Mouse (Mus musculus): Measurements from ENCODE around the gene Col8a2. TPM values are rescaled to one million over a fixed set of nuclear protein-coding genes. Genes with fewer than 3 reads are reported as not detected.

Gene Col8a2
- 1 to 10 TPM in 1 of 2 experiments, under 1 TPM in 1; 0.92 to 1.0 TPM for total RNA-seq (2021)

- no peak for DNase-seq (ENCODE audit: extremely low spot score in 1 of 2, low spot score in 2 of 2)
- intact Hi-C loops (cut with DNase I) = no loop called here
Observed at GRCm38 (mm10) chr4:126286492-126286891, at the start of gene Col8a2. TSS of gene Col8a2 (plus strand) at chr4:126286793.

GRCm38 (mm10) chr4:126237721-126238242, 48.8 kb upstream of the Col8a2 start:
- intact Hi-C loops (cut with DNase I) = no loop called here
- no peak for DNase-seq (ENCODE audit: extremely low spot score in 1 of 2, low spot score in 2 of 2)

GRCm38 (mm10) chr4:126239862-126240475, 46.6 kb upstream of the Col8a2 start:
- DNase-seq (ENCODE audit: extremely low spot score in 1 of 2, low spot score in 2 of 2) = no peak
- intact Hi-C loops (cut with DNase I) = no loop called here

DNA sequence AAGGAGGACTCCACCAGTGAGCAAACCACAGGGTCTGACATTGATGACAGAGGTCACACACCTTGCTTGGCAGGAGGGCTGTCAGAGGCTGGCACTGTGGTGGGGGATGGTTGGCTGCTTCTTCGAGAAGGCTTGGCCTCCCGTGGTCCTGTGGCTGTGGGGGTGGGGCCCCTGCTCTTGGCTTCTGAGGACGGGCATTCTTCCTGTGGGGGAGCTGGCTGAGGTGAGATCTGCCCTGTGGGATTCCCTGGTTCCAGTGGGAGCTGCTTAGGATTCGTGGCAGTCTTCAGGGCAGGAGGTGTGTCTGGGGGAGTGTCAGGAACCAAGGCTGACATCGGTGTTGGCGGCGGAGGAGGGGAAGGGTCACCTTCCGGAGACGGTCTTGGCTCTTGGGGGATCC, 44.6 kb upstream of the Col8a2 start:
- intact Hi-C loops (cut with DNase I) = no loop called here
- DNase-seq (ENCODE audit: extremely low spot score in 1 of 2, low spot score in 2 of 2) = no peak

DNA sequence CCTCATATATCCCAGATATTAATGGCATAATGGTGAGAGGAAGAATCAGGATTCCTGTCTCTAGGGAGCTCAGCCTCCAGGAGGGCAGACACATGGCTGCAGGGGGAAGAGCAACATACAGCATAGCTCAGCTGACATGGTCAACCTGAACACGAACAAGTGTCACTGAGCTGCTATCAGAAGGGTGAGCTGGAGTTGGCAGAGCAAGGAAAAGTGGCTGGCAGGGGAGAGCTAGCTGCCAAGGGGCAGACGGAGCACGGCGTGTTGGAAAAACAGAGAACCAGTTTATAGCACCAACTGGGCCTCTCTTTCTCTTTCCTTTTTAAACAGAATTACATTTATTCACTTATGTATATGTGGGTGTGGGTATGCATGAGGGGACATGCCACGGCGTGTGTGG, 44.1 kb upstream of the Col8a2 start:
- no peak for DNase-seq (ENCODE audit: extremely low spot score in 1 of 2, low spot score in 2 of 2)
- intact Hi-C loops (cut with DNase I) = no loop called here

DNA sequence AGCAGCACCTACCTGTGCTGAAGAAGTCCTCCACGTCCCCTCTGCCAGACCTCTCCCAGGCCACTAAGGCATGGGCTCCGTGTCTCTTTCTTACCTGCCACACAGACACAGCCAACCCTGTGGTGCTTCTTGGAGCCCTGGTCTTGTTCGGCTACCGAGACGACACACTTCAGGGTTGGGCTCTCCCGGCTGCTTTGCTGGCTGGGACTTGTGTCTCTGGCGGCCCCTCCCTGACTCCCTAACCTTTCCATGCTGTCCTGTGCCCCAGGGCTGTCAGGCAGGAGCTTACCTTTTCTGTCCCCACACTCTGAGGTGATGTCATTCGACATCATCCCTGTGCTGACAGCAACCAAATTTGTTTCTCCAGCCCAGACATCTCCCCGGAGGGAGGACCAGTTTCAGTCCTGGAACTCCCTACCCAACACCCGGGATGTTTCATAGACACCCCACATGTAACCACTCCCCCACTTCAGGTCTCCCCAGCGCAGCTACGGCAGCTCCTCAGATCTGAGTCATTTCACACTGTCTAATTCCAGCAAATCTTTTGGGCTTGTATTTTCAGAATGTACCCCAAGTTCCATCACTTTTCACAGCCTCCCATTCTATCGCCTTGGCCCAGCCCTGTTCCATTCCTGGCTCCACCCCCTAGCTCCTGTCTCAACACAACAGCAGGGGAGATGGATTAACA, 40.2 kb upstream of the Col8a2 start:
- DNase-seq (ENCODE audit: extremely low spot score in 1 of 2, low spot score in 2 of 2) = no peak
- intact Hi-C loops (cut with DNase I) = no loop called here

GRCm38 (mm10) chr4:126248261-126248868, 38.2 kb upstream of the Col8a2 start:
- intact Hi-C loops (cut with DNase I) = no loop called here
- no peak for DNase-seq (ENCODE audit: extremely low spot score in 1 of 2, low spot score in 2 of 2)

DNA sequence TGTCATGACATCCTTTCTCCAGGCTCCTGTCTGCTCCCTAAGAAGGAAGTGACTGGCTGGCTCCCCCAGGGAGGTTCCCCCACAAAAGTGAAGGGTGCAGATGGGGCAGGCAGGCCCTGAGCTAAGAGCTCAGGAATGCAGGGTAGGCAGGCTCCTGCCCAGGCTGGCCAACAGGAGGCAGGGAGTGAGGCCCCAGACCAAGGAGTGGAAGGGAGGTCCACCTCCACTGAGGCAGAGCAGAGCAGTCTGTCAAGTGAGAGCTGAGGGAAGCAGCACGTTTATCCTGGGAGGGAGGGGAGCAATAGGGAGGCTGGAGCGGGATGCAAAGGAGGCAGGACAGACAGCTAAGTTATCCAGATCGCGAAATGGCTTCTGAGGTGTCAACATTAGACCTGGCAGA, 35.9 kb upstream of the Col8a2 start:
- no peak for DNase-seq (ENCODE audit: extremely low spot score in 1 of 2, low spot score in 2 of 2)
- intact Hi-C loops (cut with DNase I) = no loop called here

GRCm38 (mm10) chr4:126251655-126252254, 34.8 kb upstream of the Col8a2 start:
- intact Hi-C loops (cut with DNase I) = no loop called here
- peak in 1 of 2 experiments; percentile 76 for DNase-seq (ENCODE audit: extremely low spot score in 1 of 2, low spot score in 2 of 2)

DNA sequence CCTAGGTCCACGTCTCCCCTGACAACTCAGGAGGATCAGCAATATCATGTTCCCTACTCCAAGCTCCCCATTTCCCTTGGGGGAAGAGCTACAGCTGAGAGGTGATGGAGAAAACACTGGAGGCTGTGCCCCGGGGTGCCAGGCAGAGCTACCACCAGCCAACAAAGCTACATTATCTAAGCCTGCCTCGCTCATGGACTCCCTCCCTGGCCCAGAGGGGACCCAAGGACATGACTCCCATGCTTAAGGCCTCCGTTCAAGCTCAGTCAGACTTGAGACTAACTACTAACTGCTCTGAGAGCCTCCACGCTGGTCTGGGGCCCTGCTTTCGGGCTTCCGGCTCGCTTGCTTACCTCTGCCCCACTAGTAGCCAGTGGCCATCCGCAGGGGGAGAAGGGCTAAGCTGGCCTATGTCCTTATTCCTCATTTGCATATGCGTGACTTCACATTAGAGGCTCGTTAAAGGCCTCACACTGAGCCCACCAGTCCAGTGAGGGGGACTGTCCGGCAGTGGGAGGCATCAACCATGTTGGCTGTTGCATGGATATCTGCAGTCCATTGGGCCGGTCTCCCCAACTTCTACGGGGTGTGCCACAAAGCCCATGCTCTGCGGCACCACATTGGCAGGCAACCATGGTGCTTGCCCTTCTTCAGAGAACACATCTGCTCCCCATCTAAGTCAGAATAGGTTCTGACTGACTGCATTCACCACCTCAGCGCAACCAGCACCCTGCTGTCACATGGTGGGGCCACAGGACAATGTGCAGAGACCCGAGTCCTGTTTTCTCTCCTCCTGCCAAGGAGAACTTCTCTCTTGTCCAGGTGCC, 34.0 kb upstream of the Col8a2 start:
- no peak for DNase-seq (ENCODE audit: extremely low spot score in 1 of 2, low spot score in 2 of 2)
- intact Hi-C loops (cut with DNase I) = no loop called here

GRCm38 (mm10) chr4:126253637-126254272, 32.8 kb upstream of the Col8a2 start:
- DNase-seq (ENCODE audit: extremely low spot score in 1 of 2, low spot score in 2 of 2) = no peak
- intact Hi-C loops (cut with DNase I) = no loop called here

- intact Hi-C loops (cut with DNase I) = no loop called here
- DNase-seq (ENCODE audit: extremely low spot score in 1 of 2, low spot score in 2 of 2) = peak in 1 of 2 experiments; percentile 83
Observed at GRCm38 (mm10) chr4:126254315-126255112, 32.1 kb upstream of the Col8a2 start.

- intact Hi-C loops (cut with DNase I) = no loop called here
- DNase-seq (ENCODE audit: extremely low spot score in 1 of 2, low spot score in 2 of 2) = peak in 1 of 2 experiments; percentile 79
Observed at GRCm38 (mm10) chr4:126255113-126256001, 31.2 kb upstream of the Col8a2 start.

- peak; percentile 79 to 91 for DNase-seq (ENCODE audit: extremely low spot score in 1 of 2, low spot score in 2 of 2)
- intact Hi-C loops (cut with DNase I) = no loop called here
Observed at GRCm38 (mm10) chr4:126256131-126256791, 30.3 kb upstream of the Col8a2 start, which contains the start of gene Map7d1. TSS of gene Map7d1 (minus strand) at chr4:126256343.

- DNase-seq (ENCODE audit: extremely low spot score in 1 of 2, low spot score in 2 of 2) = peak in 1 of 2 experiments; percentile 63
- intact Hi-C loops (cut with DNase I) = no loop called here
Observed at GRCm38 (mm10) chr4:126256967-126257881, 29.4 kb upstream of the Col8a2 start.
